Mouse (Mus musculus): ENCODE results near the gene Thap12.

- no peak for TF ChIP-seq CTCF (IDR thresholded peaks at IDR 0.05; ENCODE audit: low read depth)
- TF ChIP-seq EP300 (IDR thresholded peaks at IDR 0.05; ENCODE audit: low read depth), result no peak
These were observed 4.9 kb upstream of the Thap12 start for GRCm38 (mm10) chr7:98698041-98698440.
